Mouse (Mus musculus): ENCODE data around the gene Zfp366. TPM values are rescaled to one million over a fixed set of nuclear protein-coding genes. Genes with fewer than 3 reads are reported as not detected.

The Zfp366 gene
- polyA plus RNA-seq, 2 experiments from 2014 or later: 0.09 TPM; not detected in 1

DNA sequence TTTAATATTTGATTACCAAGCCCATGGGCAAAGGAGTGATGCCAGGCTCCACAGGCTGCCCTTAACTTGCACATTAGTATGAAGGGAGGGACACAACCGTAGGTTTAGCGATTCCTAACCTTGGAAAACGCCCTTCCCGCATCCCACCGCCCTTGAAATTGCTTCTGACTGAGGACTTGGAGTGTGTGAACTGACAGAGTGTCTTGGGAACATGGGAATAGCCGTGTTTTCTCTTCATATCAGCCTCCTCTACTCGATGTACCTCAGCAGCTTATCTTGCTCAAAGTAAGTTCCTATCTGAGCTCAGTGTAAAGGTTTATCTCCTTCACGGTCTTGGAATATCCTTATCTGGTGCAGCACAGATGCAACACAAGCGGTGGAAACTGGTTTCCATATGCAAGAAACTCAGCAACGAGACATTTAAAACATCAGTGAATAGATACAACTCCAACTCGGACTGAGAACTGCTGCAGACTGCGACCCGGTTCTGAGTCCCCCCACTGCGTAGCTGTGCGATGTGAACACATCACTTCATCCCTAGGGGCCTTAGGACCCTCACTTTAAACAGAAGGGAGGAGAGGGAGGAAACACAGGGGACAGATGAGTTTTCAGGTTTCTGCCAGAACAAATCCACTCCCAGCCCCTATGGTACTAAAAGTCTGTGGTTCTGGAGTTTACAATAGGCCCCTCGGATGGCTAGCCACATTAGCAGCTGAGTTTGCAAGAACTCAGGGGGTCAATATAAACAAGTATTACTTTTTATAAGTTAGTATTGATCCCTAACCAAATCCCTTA, 43.0 kb downstream of the Zfp366 start:
- ATAC-seq: no peak

DNA sequence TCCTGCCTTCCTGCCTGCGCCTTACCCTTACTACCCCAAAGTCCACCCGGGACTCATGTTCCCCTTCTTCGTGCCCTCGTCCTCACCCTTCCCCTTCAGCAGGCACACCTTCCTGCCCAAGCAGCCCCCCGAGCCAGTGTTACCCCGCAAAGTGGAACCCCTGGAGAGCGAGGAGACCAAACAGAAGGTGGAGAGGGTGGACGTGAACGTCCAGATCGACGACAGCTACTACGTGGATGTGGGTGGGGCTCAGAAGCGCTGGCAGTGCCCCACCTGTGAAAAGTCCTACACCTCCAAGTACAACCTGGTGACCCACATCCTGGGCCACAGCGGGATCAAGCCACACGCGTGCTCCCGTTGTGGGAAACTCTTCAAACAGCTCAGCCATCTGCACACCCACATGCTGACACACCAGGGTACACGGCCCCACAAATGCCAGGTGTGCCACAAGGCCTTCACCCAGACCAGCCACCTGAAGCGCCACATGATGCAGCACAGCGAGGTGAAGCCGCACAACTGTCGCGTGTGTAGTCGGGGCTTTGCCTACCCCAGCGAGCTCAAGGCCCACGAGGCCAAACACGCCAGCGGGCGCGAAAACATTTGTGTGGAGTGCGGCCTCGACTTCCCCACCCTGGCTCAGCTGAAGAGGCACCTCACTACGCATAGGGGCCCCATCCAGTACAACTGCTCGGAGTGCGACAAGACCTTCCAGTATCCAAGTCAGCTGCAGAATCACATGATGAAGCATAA, 44.4 kb downstream of the Zfp366 start:
- no peak for ATAC-seq

DNA sequence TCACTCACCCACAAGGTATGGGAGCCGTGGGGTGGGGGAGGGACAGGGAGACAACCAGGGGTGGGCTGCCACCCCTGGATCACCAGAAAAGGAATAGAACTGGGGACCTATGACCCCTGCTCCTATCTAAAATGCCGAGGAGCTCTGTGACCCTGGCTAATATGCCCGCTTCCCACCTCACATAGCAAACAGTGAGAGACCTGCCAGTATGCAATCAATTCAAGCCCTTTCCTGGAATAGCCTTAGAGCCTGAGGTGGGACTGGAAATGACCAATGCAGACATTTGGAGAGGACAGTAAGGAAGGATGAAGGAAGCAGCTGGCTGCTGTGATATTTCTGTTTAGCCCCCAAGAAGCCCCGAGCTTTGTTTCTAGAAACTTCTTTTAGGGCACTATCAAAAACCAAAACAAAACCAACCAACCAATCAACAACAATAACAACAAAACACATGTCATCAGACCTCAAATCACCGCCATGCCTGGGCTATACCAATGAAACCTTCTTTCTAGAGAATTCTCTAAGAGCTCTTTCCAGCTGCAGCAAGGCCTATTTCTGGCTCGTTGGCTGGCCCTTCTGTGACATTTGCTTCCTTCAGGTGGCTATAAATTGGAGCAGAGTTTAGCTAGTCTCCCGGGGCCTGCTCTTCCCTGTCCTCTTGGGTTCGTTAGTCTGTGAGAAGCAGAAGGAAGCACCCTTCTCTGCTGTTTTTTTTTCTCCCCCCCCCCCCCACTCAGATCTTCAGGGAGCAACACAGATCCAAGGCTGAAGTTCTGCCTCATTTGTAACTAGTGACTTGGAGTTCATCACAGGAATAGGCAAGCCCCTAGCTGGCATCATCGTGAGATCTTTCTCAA, 45.2 kb downstream of the Zfp366 start:
- no peak for ATAC-seq

GRCm38 (mm10) chr13:99230495-99230868, 45.9 kb downstream of the Zfp366 start:
- no peak for ATAC-seq

- ATAC-seq: no peak
Measured at GRCm38 (mm10) chr13:99233333-99233732, 48.7 kb downstream of the Zfp366 start.

DNA sequence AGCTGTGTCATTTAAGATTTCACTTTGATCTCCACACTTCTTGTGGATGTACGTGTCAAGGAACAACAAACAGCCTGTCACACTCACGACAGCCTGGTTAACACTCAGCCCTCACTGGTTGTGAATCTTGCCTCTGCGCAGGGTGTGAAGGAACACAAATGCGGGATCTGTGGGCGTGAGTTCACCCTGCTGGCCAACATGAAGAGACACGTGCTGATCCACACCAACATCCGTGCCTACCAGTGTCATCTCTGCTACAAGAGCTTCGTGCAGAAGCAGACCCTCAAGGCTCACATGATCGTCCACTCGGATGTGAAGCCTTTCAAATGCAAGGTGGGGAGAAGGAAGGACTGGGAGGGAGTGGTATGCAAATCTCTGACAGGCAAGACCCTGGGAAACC, 49.3 kb downstream of the Zfp366 start:
- ATAC-seq: no peak

GRCm38 (mm10) chr13:99235428-99236210, 51.0 kb downstream of the Zfp366 start:
- ATAC-seq: no peak

DNA sequence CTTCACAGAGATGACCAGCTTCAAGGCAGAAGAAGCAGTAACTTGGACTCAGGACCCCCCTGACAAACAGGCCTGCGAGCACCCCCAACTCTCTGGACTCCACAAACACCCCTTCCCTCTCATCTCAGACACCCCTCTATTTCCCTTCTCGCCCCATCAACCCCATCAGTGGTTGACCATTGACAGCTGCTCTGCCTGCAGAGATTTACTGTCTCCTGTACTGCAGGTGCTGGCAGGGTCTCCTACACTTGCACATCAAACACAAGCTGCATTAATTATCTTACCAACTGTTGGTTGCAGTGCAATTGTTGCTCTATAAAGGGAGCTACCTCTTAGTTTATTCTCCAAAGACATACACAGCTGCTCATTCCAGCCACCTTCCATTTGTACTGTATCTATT, 51.6 kb downstream of the Zfp366 start:
- no peak for ATAC-seq

GRCm38 (mm10) chr13:99237122-99237521, 52.5 kb downstream of the Zfp366 start:
- no peak for ATAC-seq

DNA sequence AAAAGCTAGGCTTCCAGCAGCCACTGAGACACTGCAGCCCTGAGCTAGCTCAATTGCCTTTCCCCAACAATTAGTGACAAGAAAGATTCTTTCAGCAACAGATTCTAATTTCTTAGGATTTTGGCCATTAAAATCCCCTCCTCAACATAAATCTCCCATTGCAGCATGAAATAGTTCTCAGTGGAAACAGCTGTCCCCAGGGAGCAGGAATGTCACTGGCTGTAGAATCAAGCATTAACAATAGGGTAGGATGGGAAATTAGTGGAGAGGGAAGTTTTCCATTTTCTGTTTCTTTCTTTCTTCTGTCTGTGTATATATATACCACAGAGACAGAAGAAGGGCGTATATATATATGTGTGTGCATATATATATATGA, 53.2 kb downstream of the Zfp366 start:
- no peak for ATAC-seq

DNA sequence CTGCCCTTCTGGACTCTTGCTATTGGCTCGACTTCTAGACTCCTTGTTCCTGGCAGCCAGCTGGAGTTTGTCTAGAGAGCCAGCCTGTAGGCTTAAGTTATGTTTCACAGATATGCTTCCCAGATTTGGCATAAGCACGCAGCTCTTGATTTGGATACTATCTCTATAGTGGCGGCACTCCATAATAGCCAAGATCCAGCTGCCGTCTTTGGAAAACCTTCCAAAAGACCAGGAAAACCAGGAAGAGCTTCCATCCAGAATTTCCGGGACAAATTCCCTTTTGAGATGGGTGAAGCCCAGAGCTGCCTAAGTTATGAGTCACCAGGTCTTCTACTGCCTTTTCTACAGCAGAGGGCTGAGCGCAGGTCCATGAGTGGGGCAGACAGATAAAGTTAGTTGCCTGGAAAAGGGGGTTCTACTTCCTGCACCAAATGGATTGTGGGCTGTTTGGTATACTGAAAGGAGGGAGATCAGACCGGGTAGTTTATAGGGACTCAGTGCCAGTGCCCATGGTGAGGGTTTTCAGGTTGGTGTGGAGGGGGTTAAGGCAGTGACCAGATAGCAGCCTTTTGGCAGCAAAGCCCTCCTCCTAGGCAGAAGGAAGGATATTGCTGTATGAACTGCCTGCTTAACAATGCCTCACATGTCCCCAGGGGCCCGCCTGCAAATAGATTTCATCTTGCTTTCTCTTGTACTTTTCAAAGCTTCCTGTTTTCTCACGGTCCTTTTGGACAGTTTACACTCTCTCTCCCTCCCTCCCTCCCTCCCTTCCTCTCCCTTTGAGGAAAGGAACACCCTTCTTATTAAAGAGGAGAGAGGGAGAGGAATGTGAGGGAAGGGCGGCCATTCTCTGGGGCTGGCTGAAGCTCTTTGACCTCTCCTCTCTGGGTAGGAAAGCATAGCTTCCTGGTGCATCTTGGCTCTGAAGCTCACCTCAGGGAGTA, 53.9 kb downstream of the Zfp366 start:
- ATAC-seq: no peak

DNA sequence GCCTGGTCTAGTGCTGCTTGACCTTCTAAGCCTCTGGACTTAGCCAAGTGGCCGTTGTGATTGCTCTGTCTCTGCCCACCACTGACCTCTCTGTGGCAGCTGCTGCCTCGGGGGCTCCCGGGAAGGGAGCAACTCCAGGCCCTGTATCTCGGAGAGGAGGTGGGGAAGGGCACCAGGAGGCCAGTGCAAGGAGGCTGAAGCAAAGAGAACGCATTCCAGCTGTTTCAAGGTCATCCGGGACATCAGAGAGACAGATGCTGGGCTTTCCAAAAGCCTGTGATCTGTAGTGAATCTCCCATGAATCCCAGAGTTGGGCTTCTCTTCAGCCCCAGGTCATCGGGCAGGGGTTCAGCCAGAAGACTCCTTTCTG, 54.5 kb downstream of the Zfp366 start:
- no peak for ATAC-seq

DNA sequence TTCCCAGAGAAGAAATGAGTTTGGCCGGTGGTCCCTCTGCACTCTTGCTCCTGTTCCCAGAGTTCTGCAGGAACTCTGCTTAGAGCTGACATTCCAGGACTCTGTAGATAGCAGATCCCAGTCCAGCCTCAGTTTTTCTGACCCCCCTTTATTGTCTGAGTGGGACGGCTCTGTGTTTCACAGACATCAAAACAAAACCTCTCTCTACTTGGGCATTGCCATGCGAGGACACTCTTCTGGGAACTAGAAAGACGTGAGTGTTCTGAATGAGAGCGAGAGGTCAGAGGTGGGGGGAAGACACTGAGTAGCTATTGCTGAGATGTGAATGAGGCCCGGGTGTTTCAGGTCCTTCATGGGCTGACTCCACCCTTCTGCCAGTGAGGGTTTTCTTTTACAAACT, 55.1 kb downstream of the Zfp366 start:
- no peak for ATAC-seq

- no peak for ATAC-seq
Measured at GRCm38 (mm10) chr13:99241984-99242383, 57.4 kb downstream of the Zfp366 start.

DNA sequence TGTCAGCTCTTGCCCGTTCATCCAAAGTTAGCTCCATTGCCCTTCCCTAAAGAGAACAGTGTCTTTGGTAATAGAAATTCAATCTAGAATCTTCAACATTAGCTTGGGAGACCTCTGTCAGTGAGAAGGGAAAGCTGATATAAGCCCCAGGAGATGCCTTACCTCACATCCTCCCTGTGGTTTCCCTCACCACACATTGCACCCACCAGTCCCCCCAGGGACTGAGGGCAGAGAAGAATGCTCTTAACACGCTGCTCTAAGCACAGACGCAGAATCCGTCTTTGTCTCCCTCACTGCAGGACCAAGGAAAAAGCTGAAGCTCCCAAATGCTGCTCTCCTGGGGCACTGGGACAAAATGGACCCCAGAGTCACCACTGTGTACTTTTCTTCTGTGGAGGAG, 58.3 kb downstream of the Zfp366 start:
- ATAC-seq: no peak

- ATAC-seq: no peak
Measured at GRCm38 (mm10) chr13:99243831-99244230, 59.2 kb downstream of the Zfp366 start.

DNA sequence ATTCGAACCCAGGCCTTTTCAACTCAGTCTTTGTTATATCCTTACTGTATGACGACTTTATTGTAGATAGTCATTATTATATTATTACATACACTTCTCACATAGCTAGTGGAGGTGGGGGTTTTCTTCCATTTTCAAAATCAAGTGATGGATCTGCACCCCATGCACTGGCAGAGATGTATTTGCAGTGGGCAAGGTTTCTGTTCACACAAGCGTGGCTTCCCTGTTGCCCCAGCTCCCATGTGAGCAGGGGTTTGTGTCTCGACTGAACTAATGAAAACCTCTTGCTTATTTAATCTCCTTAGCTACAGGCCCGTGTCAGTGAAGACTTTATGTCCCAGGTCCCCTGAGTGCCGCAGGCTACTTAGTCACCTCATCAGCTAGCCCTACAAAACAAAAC, 59.8 kb downstream of the Zfp366 start:
- ATAC-seq: no peak

DNA sequence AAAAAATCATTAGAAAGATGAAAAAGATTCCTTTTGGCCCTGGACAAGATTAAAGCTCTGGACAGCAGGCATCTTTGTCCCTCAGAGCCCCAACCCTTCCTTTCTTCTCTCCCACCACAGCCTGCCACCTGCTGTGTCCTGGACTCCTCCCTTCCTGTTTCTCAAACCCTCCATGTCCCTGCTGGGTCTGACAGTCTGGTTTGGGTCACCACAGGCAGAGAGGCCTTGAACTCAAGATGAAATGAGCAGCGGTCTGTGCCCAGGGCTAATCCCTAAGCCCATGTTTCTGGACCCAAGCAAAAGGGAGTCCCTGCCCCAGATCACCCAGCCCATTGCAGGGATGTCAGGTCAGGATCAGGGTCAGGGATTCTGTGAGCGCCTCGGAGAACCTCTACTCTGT, 60.3 kb downstream of the Zfp366 start:
- ATAC-seq: no peak

- ATAC-seq: no peak
Measured at GRCm38 (mm10) chr13:99245916-99246460, 61.4 kb downstream of the Zfp366 start.

DNA sequence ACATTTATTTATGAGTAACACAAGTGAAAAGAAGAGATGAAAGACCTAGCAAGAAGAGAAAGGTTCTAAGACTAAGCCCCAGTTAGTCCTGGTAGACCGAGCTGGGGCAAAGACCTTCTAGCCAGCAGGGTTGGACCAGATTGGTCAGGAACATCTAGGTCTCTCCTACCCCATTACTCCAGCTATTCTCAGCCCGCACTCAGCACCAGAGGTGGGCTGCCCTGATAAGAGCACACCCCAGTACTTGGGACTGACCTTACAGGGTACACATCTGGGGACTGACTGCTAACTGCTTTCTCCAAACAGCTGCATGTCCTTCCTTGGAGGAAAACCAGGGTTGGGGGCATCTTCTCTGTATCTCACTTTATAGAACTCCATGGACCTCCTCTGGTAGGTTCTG, 66.2 kb downstream of the Zfp366 start:
- ATAC-seq: no peak

- ATAC-seq: no peak
Measured at GRCm38 (mm10) chr13:99254215-99254614, 69.6 kb downstream of the Zfp366 start.

Measured in CD4-positive, CD25-positive, alpha-beta regulatory T cell, adult 4 months (primary cell).